Mouse (Mus musculus): ENCODE data around the gene S100b. TPM values are rescaled to one million over a fixed set of nuclear protein-coding genes. Genes with fewer than 3 reads are reported as not detected.

Gene S100b
- polyA plus RNA-seq, 1 experiment, result 3.1 TPM

- DNase-seq, result peak; percentile 92
- Histone ChIP-seq H3K4me1 (ENCODE audit: control insufficient read depth, insufficient read depth, low read length) (peaks cover 7% of the 10 kb centered on the region), H3K4me3 (replicated peaks; ENCODE audit: extremely low read depth, low read depth, low read length) (peak within 1 kb of the TSS; percentile 78)
- under 1% methylated on average over 47 of the region's 47 CpGs for WGBS
- TF ChIP-seq POLR2A (IDR thresholded peaks at IDR 0.05; ENCODE audit: borderline replicate concordance, extremely low read depth, low read depth, low read length) (peak; percentile 79; the same call in 1 of the 2 replicates), CTCF (IDR thresholded peaks at IDR 0.05; ENCODE audit: insufficient read depth, low read length) (no peak)
Measured at GRCm38 (mm10) chr10:76237341-76238225, 16.1 kb upstream of the S100b start, which contains the start of gene Prmt2. TSS of gene Prmt2 (minus strand) at chr10:76237865.

- DNase-seq, result no peak
- H3K4me1 ChIP-seq (ENCODE audit: control insufficient read depth, insufficient read depth, low read length), result peaks cover 7% of the 10 kb centered on the region
- TF ChIP-seq POLR2A (IDR thresholded peaks at IDR 0.05; ENCODE audit: borderline replicate concordance, extremely low read depth, low read depth, low read length) (no peak), CTCF (IDR thresholded peaks at IDR 0.05; ENCODE audit: insufficient read depth, low read length) (0 out of 2 replicates have a peak, but pooled peaks have one; percentile 13)
- WGBS, result 67% methylated on average over 4 of the region's 4 CpGs
- H3K4me3 ChIP-seq (replicated peaks; ENCODE audit: extremely low read depth, low read depth, low read length), result no peak overlapping the region
Measured at GRCm38 (mm10) chr10:76239401-76239800, 14.3 kb upstream of the S100b start.

- TF ChIP-seq POLR2A (IDR thresholded peaks at IDR 0.05; ENCODE audit: borderline replicate concordance, extremely low read depth, low read depth, low read length), result no peak
- no peak for TF ChIP-seq CTCF (IDR thresholded peaks at IDR 0.05; ENCODE audit: insufficient read depth, low read length)
- 81% methylated on average over 2 of the region's 2 CpGs for WGBS
- Histone ChIP-seq H3K4me3 (replicated peaks; ENCODE audit: extremely low read depth, low read depth, low read length) (no peak overlapping the region), H3K4me1 (ENCODE audit: control insufficient read depth, insufficient read depth, low read length) (no peaks in the 10 kb centered on the region)
- no peak for DNase-seq
Measured at GRCm38 (mm10) chr10:76245106-76245505, 8.5 kb upstream of the S100b start.

GRCm38 (mm10) chr10:76246601-76247000 is 7.1 kb upstream of the S100b start:
- WGBS, result 51% methylated on average over 4 of the region's 4 CpGs
- Histone ChIP-seq H3K4me1 (ENCODE audit: control insufficient read depth, insufficient read depth, low read length) (no peaks in the 10 kb centered on the region), H3K4me3 (replicated peaks; ENCODE audit: extremely low read depth, low read depth, low read length) (no peak overlapping the region)
- TF ChIP-seq CTCF (IDR thresholded peaks at IDR 0.05; ENCODE audit: insufficient read depth, low read length) (no peak), POLR2A (IDR thresholded peaks at IDR 0.05; ENCODE audit: borderline replicate concordance, extremely low read depth, low read depth, low read length) (no peak)
- no peak for DNase-seq

GRCm38 (mm10) chr10:76247960-76248646 is 5.5 kb upstream of the S100b start:
- no peak overlapping the region for H3K4me3 ChIP-seq (replicated peaks; ENCODE audit: extremely low read depth, low read depth, low read length)
- DNase-seq, result no peak
- WGBS, result 56% methylated on average over 21 of the region's 21 CpGs
- no peak for TF ChIP-seq POLR2A (IDR thresholded peaks at IDR 0.05; ENCODE audit: borderline replicate concordance, extremely low read depth, low read depth, low read length)
- no peak for TF ChIP-seq CTCF (IDR thresholded peaks at IDR 0.05; ENCODE audit: insufficient read depth, low read length)
- no peaks in the 10 kb centered on the region for H3K4me1 ChIP-seq (ENCODE audit: control insufficient read depth, insufficient read depth, low read length)

GRCm38 (mm10) chr10:76248647-76248968 is 5.0 kb upstream of the S100b start:
- H3K4me3 ChIP-seq (replicated peaks; ENCODE audit: extremely low read depth, low read depth, low read length), result no peak overlapping the region
- TF ChIP-seq CTCF (IDR thresholded peaks at IDR 0.05; ENCODE audit: insufficient read depth, low read length), result no peak
- no peak for TF ChIP-seq POLR2A (IDR thresholded peaks at IDR 0.05; ENCODE audit: borderline replicate concordance, extremely low read depth, low read depth, low read length)
- no peak for DNase-seq
- 82% methylated on average over 5 of the region's 5 CpGs for WGBS
- no peaks in the 10 kb centered on the region for H3K4me1 ChIP-seq (ENCODE audit: control insufficient read depth, insufficient read depth, low read length)

GRCm38 (mm10) chr10:76250870-76251269 is 2.8 kb upstream of the S100b start:
- Histone ChIP-seq H3K4me3 (replicated peaks; ENCODE audit: extremely low read depth, low read depth, low read length) (no peak overlapping the region), H3K4me1 (ENCODE audit: control insufficient read depth, insufficient read depth, low read length) (no peaks in the 10 kb centered on the region)
- 85% methylated on average over 7 of the region's 7 CpGs for WGBS
- DNase-seq, result no peak
- TF ChIP-seq CTCF (IDR thresholded peaks at IDR 0.05; ENCODE audit: insufficient read depth, low read length) (no peak), POLR2A (IDR thresholded peaks at IDR 0.05; ENCODE audit: borderline replicate concordance, extremely low read depth, low read depth, low read length) (no peak)

GRCm38 (mm10) chr10:76253079-76253478 is 574 bp upstream of the S100b start:
- DNase-seq, result no peak
- no peak for TF ChIP-seq POLR2A (IDR thresholded peaks at IDR 0.05; ENCODE audit: borderline replicate concordance, extremely low read depth, low read depth, low read length)
- TF ChIP-seq CTCF (IDR thresholded peaks at IDR 0.05; ENCODE audit: insufficient read depth, low read length), result no peak
- H3K4me1 ChIP-seq (ENCODE audit: control insufficient read depth, insufficient read depth, low read length), result peaks cover 6% of the 10 kb centered on the region
- H3K4me3 ChIP-seq (replicated peaks; ENCODE audit: extremely low read depth, low read depth, low read length), result no peak overlapping the region
- WGBS, result 100% methylated on average over 1 of the region's 1 CpGs

- WGBS, result 67% methylated on average over 6 of the region's 6 CpGs
- Histone ChIP-seq H3K4me3 (replicated peaks; ENCODE audit: extremely low read depth, low read depth, low read length) (no peak overlapping the region), H3K4me1 (ENCODE audit: control insufficient read depth, insufficient read depth, low read length) (peaks cover 12% of the 10 kb centered on the region)
- no peak for DNase-seq
- TF ChIP-seq POLR2A (IDR thresholded peaks at IDR 0.05; ENCODE audit: borderline replicate concordance, extremely low read depth, low read depth, low read length), result no peak
- TF ChIP-seq CTCF (IDR thresholded peaks at IDR 0.05; ENCODE audit: insufficient read depth, low read length), result no peak
Measured at GRCm38 (mm10) chr10:76255617-76256016, 2.0 kb downstream of the S100b start.

All from lung, adult 2 months (tissue).